Mouse (Mus musculus): ENCODE results near the gene Krtap29-1. TPM values are rescaled to one million over a fixed set of nuclear protein-coding genes. Genes with fewer than 3 reads are reported as not detected.

The Krtap29-1 gene
- polyA plus RNA-seq, 1 experiment from 2014 or later = not detected

- Histone ChIP-seq H3K4me1 (peaks cover 7% of the 10 kb centered on the region), H3K27me3 (ENCODE audit: insufficient read depth, poor library complexity, severe bottlenecking) (peaks cover 41% of the 10 kb centered on the region), H3K36me3 (no peaks in the 10 kb centered on the region), H3K9me3 (no peaks in the 10 kb centered on the region), H3K4me3 (no peak overlapping the region), H3K27ac (no peak overlapping the region)
- DNase-seq (ENCODE audit: low spot score) = no peak
- 78% methylated on average over 3 of the region's 3 CpGs for WGBS
Measured at GRCm38 (mm10) chr11:99990571-99990970, 11.7 kb upstream of the Krtap29-1 start.

- Histone ChIP-seq H3K4me3 (no peak overlapping the region), H3K27ac (no peak overlapping the region), H3K9me3 (no peaks in the 10 kb centered on the region), H3K27me3 (ENCODE audit: insufficient read depth, poor library complexity, severe bottlenecking) (peaks cover 40% of the 10 kb centered on the region), H3K36me3 (no peaks in the 10 kb centered on the region), H3K4me1 (peaks cover 7% of the 10 kb centered on the region)
- 70% methylated on average over 6 of the region's 6 CpGs for WGBS
- DNase-seq (ENCODE audit: low spot score) = peak; percentile 64
Measured at GRCm38 (mm10) chr11:99989881-99990405, 11.1 kb upstream of the Krtap29-1 start.

- WGBS = 86% methylated on average over 3 of the region's 3 CpGs
- H3K4me3 ChIP-seq = no peak overlapping the region
Measured at GRCm38 (mm10) chr11:99988530-99988929, 9.7 kb upstream of the Krtap29-1 start.

GRCm38 (mm10) chr11:99986180-99986647, 7.4 kb upstream of the Krtap29-1 start, which contains the start of gene Krtap16-1:
TSS of gene Krtap16-1 (minus strand) at chr11:99986597.
- 80% methylated on average over 8 of the region's 8 CpGs for WGBS
- Histone ChIP-seq H3K9me3 (no peaks in the 10 kb centered on the region), H3K27ac (no peak within 1 kb of the TSS), H3K36me3 (no peaks in the 10 kb centered on the region), H3K27me3 (ENCODE audit: insufficient read depth, poor library complexity, severe bottlenecking) (peaks cover 13% of the 10 kb centered on the region), H3K4me1 (no peaks in the 10 kb centered on the region), H3K4me3 (no peak within 1 kb of the TSS)
- DNase-seq (ENCODE audit: low spot score) = peak; percentile 58

More at GRCm38 (mm10) chr11:99988530-99988929, 9.7 kb upstream of the Krtap29-1 start:
- H3K9me3 ChIP-seq = no peaks in the 10 kb centered on the region
- peak; percentile 57 for DNase-seq (ENCODE audit: low spot score)
- no peaks in the 10 kb centered on the region for H3K36me3 ChIP-seq
- H3K4me1 ChIP-seq = peaks cover 2% of the 10 kb centered on the region
- H3K27ac ChIP-seq = no peak overlapping the region
- H3K27me3 ChIP-seq (ENCODE audit: insufficient read depth, poor library complexity, severe bottlenecking) = peaks cover 26% of the 10 kb centered on the region

GRCm38 (mm10) chr11:99985291-99986092, 6.6 kb upstream of the Krtap29-1 start:
- peaks cover 13% of the 10 kb centered on the region for H3K27me3 ChIP-seq (ENCODE audit: insufficient read depth, poor library complexity, severe bottlenecking)
- 77% methylated on average over 20 of the region's 20 CpGs for WGBS
- DNase-seq (ENCODE audit: low spot score) = peak; percentile 70

DNA sequence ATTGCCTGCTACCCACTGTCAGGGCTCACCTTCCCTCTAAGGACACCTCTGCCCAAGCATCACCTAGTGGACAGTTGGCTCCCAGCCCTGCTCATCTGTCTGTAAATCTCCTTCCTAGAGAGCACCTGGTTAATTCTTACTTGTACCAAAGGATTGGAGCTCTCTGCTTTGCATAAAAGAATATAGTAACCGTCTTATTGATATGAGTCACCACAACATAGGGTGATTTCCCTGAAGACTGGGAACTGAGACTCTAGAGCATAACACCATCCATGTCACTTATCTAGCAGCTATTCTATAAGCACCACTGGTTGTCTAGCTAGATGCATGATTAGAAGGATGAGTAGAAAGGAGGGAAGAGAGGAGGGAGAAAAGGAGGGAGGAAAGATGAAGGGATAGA, 4.6 kb upstream of the Krtap29-1 start:
- WGBS = 90% methylated on average over 1 of the region's 1 CpGs
- H3K27me3 ChIP-seq (ENCODE audit: insufficient read depth, poor library complexity, severe bottlenecking) = peaks cover 13% of the 10 kb centered on the region
- H3K27ac ChIP-seq = no peak overlapping the region
- no peaks in the 10 kb centered on the region for H3K9me3 ChIP-seq
- DNase-seq (ENCODE audit: low spot score) = peak; percentile 38
- no peaks in the 10 kb centered on the region for H3K4me1 ChIP-seq
- no peaks in the 10 kb centered on the region for H3K36me3 ChIP-seq
- H3K4me3 ChIP-seq = no peak overlapping the region

More at GRCm38 (mm10) chr11:99985291-99986092, 6.6 kb upstream of the Krtap29-1 start:
- H3K4me1 ChIP-seq = no peaks in the 10 kb centered on the region
- H3K27ac ChIP-seq = no peak overlapping the region
- no peaks in the 10 kb centered on the region for H3K9me3 ChIP-seq
- H3K36me3 ChIP-seq = no peaks in the 10 kb centered on the region
- no peak overlapping the region for H3K4me3 ChIP-seq

- Histone ChIP-seq H3K27me3 (ENCODE audit: insufficient read depth, poor library complexity, severe bottlenecking) (peaks cover 13% of the 10 kb centered on the region), H3K27ac (no peak overlapping the region), H3K9me3 (no peaks in the 10 kb centered on the region), H3K4me1 (no peaks in the 10 kb centered on the region), H3K4me3 (no peak overlapping the region), H3K36me3 (no peaks in the 10 kb centered on the region)
- 81% methylated on average over 9 of the region's 9 CpGs for WGBS
- peak; percentile 57 for DNase-seq (ENCODE audit: low spot score)
Measured at GRCm38 (mm10) chr11:99982731-99983130, 3.9 kb upstream of the Krtap29-1 start.

DNA sequence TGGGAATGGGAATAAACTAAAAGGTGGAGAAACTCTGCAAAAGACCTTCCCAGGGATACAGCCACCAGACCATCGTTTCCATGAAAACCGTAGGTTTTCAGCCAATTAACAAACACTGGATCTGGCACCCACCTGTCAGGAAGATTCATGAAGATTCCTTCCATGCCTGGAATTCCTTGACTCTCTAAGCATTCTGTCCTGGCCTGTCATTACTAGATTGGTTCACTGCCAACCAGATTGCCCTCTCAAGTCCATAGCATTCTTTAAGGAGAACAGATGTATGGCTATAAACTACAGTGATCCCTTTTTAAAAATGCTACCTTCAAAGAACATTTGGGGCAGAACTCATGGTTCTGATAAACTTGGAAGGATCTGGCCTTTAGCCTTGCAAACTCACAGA, 12.9 kb downstream of the Krtap29-1 start:
- no peak overlapping the region for H3K27ac ChIP-seq
- no peak for DNase-seq (ENCODE audit: low spot score)
- H3K36me3 ChIP-seq = no peaks in the 10 kb centered on the region
- H3K9me3 ChIP-seq = no peaks in the 10 kb centered on the region
- no peak overlapping the region for H3K4me3 ChIP-seq
- no peaks in the 10 kb centered on the region for H3K27me3 ChIP-seq (ENCODE audit: insufficient read depth, poor library complexity, severe bottlenecking)
- WGBS = 45% methylated on average over 2 of the region's 2 CpGs
- no peaks in the 10 kb centered on the region for H3K4me1 ChIP-seq

GRCm38 (mm10) chr11:99964213-99964612, 14.6 kb downstream of the Krtap29-1 start:
- H3K36me3 ChIP-seq = no peaks in the 10 kb centered on the region
- DNase-seq (ENCODE audit: low spot score) = no peak
- H3K27me3 ChIP-seq (ENCODE audit: insufficient read depth, poor library complexity, severe bottlenecking) = no peaks in the 10 kb centered on the region
- H3K27ac ChIP-seq = no peak overlapping the region
- no peaks in the 10 kb centered on the region for H3K9me3 ChIP-seq
- 49% methylated on average over 6 of the region's 6 CpGs for WGBS
- no peak overlapping the region for H3K4me3 ChIP-seq
- no peaks in the 10 kb centered on the region for H3K4me1 ChIP-seq

DNA sequence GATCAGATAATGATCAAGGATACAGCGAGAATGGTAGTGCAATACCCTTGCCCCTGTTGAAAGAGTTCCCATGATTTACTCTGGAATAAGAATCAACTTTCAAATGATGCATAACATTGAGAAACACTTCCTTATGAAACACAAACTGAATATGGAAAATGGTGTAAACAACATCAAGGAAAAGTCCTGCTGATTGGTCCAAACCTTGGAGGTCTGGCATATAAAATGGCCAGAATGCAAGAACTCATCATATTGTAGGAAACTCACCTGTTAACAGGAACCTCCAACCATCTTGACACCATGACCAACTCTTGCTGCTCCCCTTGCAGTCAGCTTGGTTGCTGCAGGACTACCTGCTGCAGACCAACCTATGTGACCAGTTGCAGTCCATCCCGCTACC, 30.7 kb downstream of the Krtap29-1 start, which contains the start of gene Krtap9-5:
Krtap9-5 (plus strand) TSS at position 301 of the 400 bp plus-strand sequence.
- Histone ChIP-seq H3K36me3 (no peaks in the 10 kb centered on the region), H3K27ac (no peak within 1 kb of the TSS), H3K9me3 (no peaks in the 10 kb centered on the region), H3K4me3 (no peak within 1 kb of the TSS), H3K4me1 (no peaks in the 10 kb centered on the region), H3K27me3 (ENCODE audit: insufficient read depth, poor library complexity, severe bottlenecking) (no peaks in the 10 kb centered on the region)
- DNase-seq (ENCODE audit: low spot score) = no peak
- WGBS = 83% methylated on average over 2 of the region's 2 CpGs

DNA sequence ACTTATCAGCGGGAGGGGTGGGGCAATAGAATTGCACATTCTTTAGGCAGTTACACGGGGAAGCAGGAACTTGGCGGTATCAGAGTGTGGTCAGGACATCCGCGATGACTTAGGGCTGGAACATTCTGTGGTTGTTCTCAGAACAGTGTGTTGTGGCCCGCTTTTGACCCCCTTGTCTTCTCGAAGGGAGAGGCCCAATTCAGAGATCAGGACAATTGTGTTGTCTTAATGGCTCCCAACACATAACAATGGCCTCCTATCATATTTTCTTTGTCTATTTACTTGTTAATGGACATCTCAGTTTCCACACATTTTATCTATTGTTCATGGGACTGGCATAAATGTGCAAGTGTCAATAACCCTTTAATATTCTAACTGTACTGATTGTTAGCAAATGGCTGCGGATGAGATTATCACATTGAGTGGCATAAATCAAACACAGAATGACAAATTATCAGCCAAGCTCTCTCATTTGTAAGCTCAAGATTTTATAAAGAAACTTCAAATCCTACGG, 41.0 kb downstream of the Krtap29-1 start:
- H3K9me3 ChIP-seq = no peaks in the 10 kb centered on the region
- H3K36me3 ChIP-seq = no peaks in the 10 kb centered on the region
- no peaks in the 10 kb centered on the region for H3K27me3 ChIP-seq (ENCODE audit: insufficient read depth, poor library complexity, severe bottlenecking)
- 79% methylated on average over 9 of the region's 9 CpGs for WGBS
- H3K4me1 ChIP-seq = no peaks in the 10 kb centered on the region
- no peak for DNase-seq (ENCODE audit: low spot score)
- no peak overlapping the region for H3K27ac ChIP-seq
- H3K4me3 ChIP-seq = no peak overlapping the region

DNA sequence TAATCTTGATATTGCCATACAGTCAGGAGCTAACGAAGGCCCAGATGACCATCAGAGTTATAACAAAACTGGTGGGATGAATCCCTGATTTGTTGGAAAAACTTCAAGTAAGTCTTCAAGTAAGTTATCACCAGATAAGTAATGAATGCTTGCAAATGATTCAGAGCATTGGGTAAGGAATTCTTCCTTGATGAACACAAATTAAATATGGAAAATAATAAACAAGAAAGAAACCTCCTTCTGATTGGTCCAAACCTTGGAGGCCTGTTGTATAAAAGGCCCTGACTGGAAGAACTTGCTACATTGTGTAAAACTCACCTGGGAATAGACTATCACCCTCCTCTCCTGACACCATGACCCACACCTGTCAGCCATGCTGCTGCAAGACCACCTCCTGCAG, 42.9 kb downstream of the Krtap29-1 start, which contains the start of gene Krtap31-2:
Krtap31-2 (plus strand) TSS at position 301 of the 400 bp plus-strand sequence.
- no peaks in the 10 kb centered on the region for H3K36me3 ChIP-seq
- no peaks in the 10 kb centered on the region for H3K9me3 ChIP-seq
- no peak within 1 kb of the TSS for H3K27ac ChIP-seq
- H3K4me3 ChIP-seq = no peak within 1 kb of the TSS
- no peaks in the 10 kb centered on the region for H3K4me1 ChIP-seq
- WGBS = 79% methylated on average over 1 of the region's 1 CpGs
- DNase-seq (ENCODE audit: low spot score) = no peak
- 0 out of 2 replicates have a peak, but pooled peaks cover 6% of the 10 kb centered on the region for H3K27me3 ChIP-seq (ENCODE audit: insufficient read depth, poor library complexity, severe bottlenecking)

All from heart, embryonic 10.5 days (tissue).